Mouse (Mus musculus): ENCODE data around the gene Fam240b. TPM values are rescaled to one million over a fixed set of nuclear protein-coding genes. Genes with fewer than 3 reads are reported as not detected.
A peak's percentile ranks its signal among the peaks of the same experiment; 100 is the strongest.

Gene Fam240b
- polyA plus RNA-seq, 1 experiment from 2014 or later = not detected

- no peak overlapping the region for H3K9ac ChIP-seq
- no peak overlapping the region for H3K4me2 ChIP-seq
- no peak for ATAC-seq (ENCODE audit: insufficient number of reproducible peaks, insufficient read depth, low FRiP score, low TSS enrichment, low read depth)
- H3K36me3 ChIP-seq = peaks cover 14% of the 10 kb centered on the region; the same call in 1 of the 2 replicates
- no peaks in the 10 kb centered on the region for H3K4me1 ChIP-seq
- H3K4me3 ChIP-seq = no peak overlapping the region
- H3K9me3 ChIP-seq = no peaks in the 10 kb centered on the region
- WGBS = 58% methylated on average over 9 of the region's 9 CpGs
- H3K27ac ChIP-seq = no peak overlapping the region
- no peaks in the 10 kb centered on the region for H3K27me3 ChIP-seq
Observed at GRCm38 (mm10) chr13:64438863-64439452, 58.6 kb downstream of the Fam240b start.

- Histone ChIP-seq H3K36me3 (peaks cover 14% of the 10 kb centered on the region; the same call in 1 of the 2 replicates), H3K9ac (no peak overlapping the region), H3K4me3 (no peak overlapping the region), H3K9me3 (no peaks in the 10 kb centered on the region), H3K27me3 (no peaks in the 10 kb centered on the region), H3K4me2 (no peak overlapping the region), H3K27ac (no peak overlapping the region), H3K4me1 (peaks cover 6% of the 10 kb centered on the region)
- ATAC-seq (ENCODE audit: insufficient number of reproducible peaks, insufficient read depth, low FRiP score, low TSS enrichment, low read depth) = 0 out of 2 replicates have a peak, but pooled peaks have one; percentile 4
- 63% methylated on average over 7 of the region's 7 CpGs for WGBS
Observed at GRCm38 (mm10) chr13:64437801-64438200, 59.8 kb downstream of the Fam240b start.

DNA sequence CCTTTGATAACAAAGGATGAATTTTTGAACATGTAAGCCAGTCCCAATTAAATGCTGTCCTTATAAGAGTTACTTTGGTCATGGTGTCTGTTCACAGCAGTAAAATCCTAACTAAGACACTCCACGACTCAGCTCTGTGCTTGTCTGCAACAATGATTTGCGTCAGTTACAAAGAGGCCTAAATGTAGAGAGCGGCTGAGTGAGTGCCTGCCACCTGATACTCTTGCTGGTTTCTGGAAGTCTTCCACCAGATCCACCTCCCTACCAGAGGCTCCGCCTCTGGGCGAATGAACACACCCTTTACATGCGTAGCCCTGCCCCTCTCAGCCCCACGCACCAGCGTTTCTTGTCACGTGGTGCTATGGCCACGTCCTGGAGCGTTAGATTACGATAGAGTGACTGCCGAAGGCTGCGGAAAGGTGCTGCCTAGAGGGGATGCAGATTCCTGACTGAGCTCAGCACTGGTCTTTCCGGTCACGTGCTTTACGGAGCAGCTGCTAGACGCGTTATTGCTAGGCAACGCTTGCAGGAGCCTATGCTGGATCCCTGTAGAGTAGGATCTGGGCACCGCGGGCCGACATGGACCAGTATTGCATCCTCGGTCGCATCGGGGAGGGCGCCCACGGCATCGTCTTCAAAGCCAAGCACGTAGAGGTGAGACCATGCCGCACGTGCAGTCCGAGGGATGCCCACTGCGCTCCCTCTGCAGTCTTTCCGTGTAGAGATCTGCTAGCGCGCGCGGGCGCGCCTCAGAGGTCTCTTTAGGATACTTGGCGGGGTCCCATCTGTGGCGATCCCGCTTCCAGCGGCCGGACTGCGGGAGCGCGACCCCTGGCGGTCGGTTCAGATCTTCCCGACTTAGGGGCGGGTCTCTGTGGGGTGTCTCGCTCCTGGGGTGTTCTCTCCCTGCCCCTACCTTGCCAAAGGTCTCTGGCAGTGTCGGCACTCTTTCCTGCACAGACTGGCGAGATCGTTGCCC, 65.3 kb downstream of the Fam240b start, which contains the start of gene Cdk20:
TSS of gene Cdk20 (plus strand) at position 298 of the 979 bp plus-strand sequence.
- Histone ChIP-seq H3K36me3 (0 out of 2 replicates have a peak, but pooled peaks cover 4% of the 10 kb centered on the region), H3K4me3 (peak within 1 kb of the TSS; percentile 69), H3K4me2 (peak within 1 kb of the TSS; percentile 77), H3K9ac (peak within 1 kb of the TSS; percentile 77), H3K27me3 (no peaks in the 10 kb centered on the region), H3K4me1 (peaks cover 12% of the 10 kb centered on the region), H3K9me3 (no peaks in the 10 kb centered on the region), H3K27ac (peak within 1 kb of the TSS; percentile 92)
- ATAC-seq (ENCODE audit: insufficient number of reproducible peaks, insufficient read depth, low FRiP score, low TSS enrichment, low read depth) = peak; percentile 99
- WGBS = under 1% methylated on average over 57 of the region's 57 CpGs

Other genes with a start within 250 kb of the Fam240b start
- 20.7 and 26.1 TPM in 2 replicates for gene Cdc14b, start 222.5 kb downstream of the Fam240b start, polyA plus RNA-seq (2015; fragmentation: Nextera tagmentation; extraction: Ambion mirVana)
- gene Aaed1, start 185.1 kb downstream of the Fam240b start, polyA plus RNA-seq (2015; fragmentation: Nextera tagmentation; extraction: Ambion mirVana) = 33.9 and 36.0 TPM in 2 replicates
- 174 and 193 TPM in 2 replicates for gene Ctsl, start 126.9 kb downstream of the Fam240b start, polyA plus RNA-seq (2015; fragmentation: Nextera tagmentation; extraction: Ambion mirVana)
- 15.8 and 16.6 TPM in 2 replicates for gene Cdk20, start 65.5 kb downstream of the Fam240b start, polyA plus RNA-seq (2015; fragmentation: Nextera tagmentation; extraction: Ambion mirVana)

Measured in embryonic facial prominence, embryonic 13.5 days (tissue).